Mouse (Mus musculus) Patski (cell line): ENCODE measurements around the gene Capn3. TPM values are rescaled to one million over a fixed set of nuclear protein-coding genes. Genes with fewer than 3 reads are reported as not detected.
A peak's percentile ranks its signal among the peaks of the same experiment; 100 is the strongest.

ENCODE experiments used
- ATAC-seq: fragments of 100-300 bp; one replicate; pipeline ENCODE4 v1.8.0; 2021
- CTCF ChIA-PET: fragments of 350-600 bp; sonication (Branson Sonifier 250); formaldehyde crosslinking; loops from one replicate; lab custom pipeline; 2022; ENCODE audit warnings: inconsistent platforms; lab: Charles Lee
- POLR2A ChIA-PET: fragments of 350-600 bp; sonication (Branson Sonifier 250); formaldehyde crosslinking; loops from one replicate; lab custom pipeline; 2022; ENCODE audit warnings: antibody characterized with exemption, inconsistent platforms; lab: Charles Lee
- DNase-seq: peaks from one replicate; pipeline ENCODE4 v3.0.0-alpha.2; 2011; ENCODE audit warnings: low read depth, low spot score
- H3K27me3 ChIP-seq: fragments of 371-371 bp; one replicate; pipeline ENCODE4 v1.5.1; 2021
- CTCF ChIP-seq: fragments of 100-300 bp; IDR thresholded peaks from one replicate; pipeline ENCODE4 v1.5.1; 2021
- in situ Hi-C: fragments of 300-500 bp; cut with MboI; formaldehyde crosslinking; loops from 3 replicates; pipeline ENCODE4 v1.11.1; 2018; ENCODE audit warnings: low pct_unique_long_range_greater_than_20kb, mixed read lengths
- polyA plus RNA-seq: library from polyadenylated mRNA; unstranded; gene quantifications from one replicate; pipeline ENCODE4 v1.2.3, GENCODE M21; 2021

The Capn3 gene
- polyA plus RNA-seq, 1 experiment from 2014 or later, result not detected

GRCm38 (mm10) chr2:120503094-120503493 lies 47.3 kb downstream of the Capn3 start:
- no peak for TF ChIP-seq CTCF
- in situ Hi-C loops, result no loop called here
- ATAC-seq, result no peak
- no peak for DNase-seq
- H3K27me3 ChIP-seq, result no peaks in the 10 kb centered on the region
- CTCF ChIA-PET, result no interaction called here
- POLR2A ChIA-PET, result no interaction called here

- no peak for DNase-seq
- POLR2A ChIA-PET, result interaction anchor here (0.5 kb wide), 1 partner anchor 14 kb away, joined by 3 read pairs; no protein-coding TSS in a partner anchor
- in situ Hi-C loops, result no loop called here
- H3K27me3 ChIP-seq, result no peaks in the 10 kb centered on the region
- CTCF ChIA-PET, result interaction anchor here (0.9 kb wide), 1 partner anchor 224 kb away, joined by 3 read pairs; no protein-coding TSS in a partner anchor
- TF ChIP-seq CTCF, result no peak
- no peak for ATAC-seq
These were observed 48.2 kb downstream of the Capn3 start for GRCm38 (mm10) chr2:120503992-120504391.

GRCm38 (mm10) chr2:120514181-120514580 lies 58.4 kb downstream of the Capn3 start:
- ChIA-PET POLR2A (no interaction called here), CTCF (no interaction called here)
- DNase-seq (no peak), ATAC-seq (no peak)
- no peak for TF ChIP-seq CTCF
- in situ Hi-C loops, result no loop called here
- no peaks in the 10 kb centered on the region for H3K27me3 ChIP-seq

GRCm38 (mm10) chr2:120518547-120519210 lies 62.9 kb downstream of the Capn3 start:
- no peak for ATAC-seq
- CTCF ChIA-PET, result interaction anchor here (1.4 kb wide), 1 partner anchor 40 kb away, joined by 4 read pairs; no protein-coding TSS in a partner anchor
- in situ Hi-C loops, result no loop called here
- no peak for TF ChIP-seq CTCF
- POLR2A ChIA-PET, result no interaction called here
- peak; percentile 35 for DNase-seq
- no peaks in the 10 kb centered on the region for H3K27me3 ChIP-seq

- in situ Hi-C loops, result no loop called here
- no peak for DNase-seq
- no peak for ATAC-seq
- POLR2A ChIA-PET, result no interaction called here
- CTCF ChIA-PET, result no interaction called here
- no peak for TF ChIP-seq CTCF
- no peaks in the 10 kb centered on the region for H3K27me3 ChIP-seq
These were observed 71.0 kb downstream of the Capn3 start for GRCm38 (mm10) chr2:120526771-120527170.

- no peaks in the 10 kb centered on the region for H3K27me3 ChIP-seq
- no peak for TF ChIP-seq CTCF
- ChIA-PET POLR2A (no interaction called here), CTCF (interaction anchor here (0.7 kb wide), 1 partner anchor 15 kb away, joined by 3 read pairs; no protein-coding TSS in a partner anchor)
- in situ Hi-C loops, result no loop called here
- DNase-seq (no peak), ATAC-seq (no peak)
These were observed 73.7 kb downstream of the Capn3 start for GRCm38 (mm10) chr2:120529531-120529930.

GRCm38 (mm10) chr2:120531223-120531622 lies 75.4 kb downstream of the Capn3 start:
- ChIA-PET CTCF (no interaction called here), POLR2A (no interaction called here)
- ATAC-seq (no peak), DNase-seq (no peak)
- no peaks in the 10 kb centered on the region for H3K27me3 ChIP-seq
- in situ Hi-C loops, result no loop called here
- no peak for TF ChIP-seq CTCF

GRCm38 (mm10) chr2:120539333-120539732 lies 83.5 kb downstream of the Capn3 start:
- H3K27me3 ChIP-seq, result no peaks in the 10 kb centered on the region
- POLR2A ChIA-PET, result no interaction called here
- DNase-seq, result no peak
- CTCF ChIA-PET, result interaction anchor here (1.0 kb wide), 1 partner anchor 24 kb away, joined by 3 read pairs; no protein-coding TSS in a partner anchor
- in situ Hi-C loops, result no loop called here
- TF ChIP-seq CTCF, result no peak
- ATAC-seq, result no peak

- POLR2A ChIA-PET, result no interaction called here
- CTCF ChIA-PET, result interaction anchor here (0.7 kb wide), 1 partner anchor 131 kb away, joined by 3 read pairs; no protein-coding TSS in a partner anchor
- in situ Hi-C loops, result no loop called here
- no peaks in the 10 kb centered on the region for H3K27me3 ChIP-seq
- no peak for DNase-seq
- ATAC-seq, result no peak
- TF ChIP-seq CTCF, result no peak
These were observed 84.0 kb downstream of the Capn3 start for GRCm38 (mm10) chr2:120539778-120540208.

- no peak for TF ChIP-seq CTCF
- no peaks in the 10 kb centered on the region for H3K27me3 ChIP-seq
- DNase-seq (no peak), ATAC-seq (no peak)
- ChIA-PET POLR2A (interaction anchor here (1.3 kb wide), 1 partner anchor 13 kb away, joined by 4 read pairs; no protein-coding TSS in a partner anchor), CTCF (interaction anchor here (1.0 to 2.0 kb wide), 5 partner anchors 8 to 68 kb away, joined by 3 to 5 read pairs (median 3); no protein-coding TSS in a partner anchor)
- in situ Hi-C loops, result no loop called here
These were observed 88.9 kb downstream of the Capn3 start for GRCm38 (mm10) chr2:120544732-120545131.

Other genes with a start within 250 kb of the Capn3 start
- 0.01 TPM for gene Pla2g4e, start 210.7 kb upstream of the Capn3 start, polyA plus RNA-seq
- not detected for gene Pla2g4d, start 166.8 kb upstream of the Capn3 start, polyA plus RNA-seq
- not detected for gene Pla2g4f, start 141.9 kb upstream of the Capn3 start, polyA plus RNA-seq
- gene Vps39, start 102.9 kb upstream of the Capn3 start, polyA plus RNA-seq, result 30.5 TPM
- 23.3 TPM for gene Ganc, start 52.1 kb upstream of the Capn3 start, polyA plus RNA-seq
- gene Tmem87a, start 51.9 kb upstream of the Capn3 start, polyA plus RNA-seq, result 33.7 TPM
- 101 TPM for gene Zfp106, start 107.8 kb downstream of the Capn3 start, polyA plus RNA-seq
- 61.4 TPM for gene Snap23, start 111.7 kb downstream of the Capn3 start, polyA plus RNA-seq
- gene Haus2, start 153.4 kb downstream of the Capn3 start, polyA plus RNA-seq, result 13.4 TPM
- gene Lrrc57, start 153.5 kb downstream of the Capn3 start, polyA plus RNA-seq, result 10.0 TPM
- gene Stard9, start 173.1 kb downstream of the Capn3 start, polyA plus RNA-seq, result 2.2 TPM